Mouse (Mus musculus) lung, postnatal 0 days (tissue): Measurements from ENCODE around the gene Fam50a. TPM values are rescaled to one million over a fixed set of nuclear protein-coding genes. Genes with fewer than 3 reads are reported as not detected.
"Not testable (repeated sequence)": the region's sequence is repeated elsewhere in the genome, so short reads cannot be mapped to it uniquely, and the experiment has no call there.

ENCODE experiments used
- ATAC-seq: fragments of 200-750 bp; cut with Nextera tagmentation; 2 replicates; pipeline ENCODE4 v1.8.0; 2017; ENCODE audit warnings: moderate library complexity
- DNase-seq: peaks from one replicate; pipeline ENCODE4 v3.0.0-alpha.2; 2016; ENCODE audit warnings: low spot score
- H3K27ac ChIP-seq: fragments of 300-500 bp; sonication (generic); 2 replicates; pipeline ENCODE4 v1.5.1; 2014; ENCODE audit warnings: antibody characterized with exemption, mild to moderate bottlenecking, low read length, mixed read lengths
- H3K27me3 ChIP-seq: fragments of 300-500 bp; sonication (generic); replicated peaks from 2 replicates; pipeline ENCODE4 v1.6.1; 2014; ENCODE audit warnings: low read length, mixed read lengths; ENCODE audit not compliant: insufficient read depth
- H3K36me3 ChIP-seq: fragments of 300-500 bp; sonication (generic); 2 replicates; pipeline ENCODE4 v1.6.1; 2014; ENCODE audit warnings: low read length, mixed read lengths; ENCODE audit not compliant: insufficient read depth
- H3K4me1 ChIP-seq: fragments of 300-500 bp; sonication (generic); 2 replicates; pipeline ENCODE4 v1.6.1; 2014; ENCODE audit warnings: antibody characterized with exemption, low read depth, low read length, mixed read lengths; ENCODE audit not compliant: insufficient read depth
- H3K4me2 ChIP-seq: fragments of 300-500 bp; sonication (generic); replicated peaks from 2 replicates; pipeline ENCODE4 v1.6.1; 2014; ENCODE audit warnings: low read depth, mild to moderate bottlenecking, low read length, moderate library complexity, mixed read lengths
- H3K4me3 ChIP-seq: fragments of 300-500 bp; sonication (generic); 2 replicates; pipeline ENCODE4 v1.5.1; 2014; ENCODE audit warnings: low read depth, low read length
- H3K9ac ChIP-seq: fragments of 300-500 bp; sonication (generic); replicated peaks from 2 replicates; pipeline ENCODE4 v1.6.1; 2014; ENCODE audit warnings: low read depth, mild to moderate bottlenecking
- H3K9me3 ChIP-seq: fragments of 300-500 bp; sonication (generic); 2 replicates; pipeline ENCODE4 v1.6.1; 2016; ENCODE audit warnings: low read length, mixed read lengths
- CTCF ChIP-seq: IDR thresholded peaks from 2 replicates; pipeline ENCODE4 v1.5.1; 2016; ENCODE audit warnings: antibody characterized with exemption, mild to moderate bottlenecking
- EP300 ChIP-seq: IDR thresholded peaks from 2 replicates; pipeline ENCODE4 v1.6.1; 2016; ENCODE audit warnings: antibody characterized with exemption, mild to moderate bottlenecking, control low read depth
- WGBS: fragments of 180-500 bp; shearing (Covaris S2); extraction: QIAGEN DNeasy Blood & Tissue Kit; methylation state at CpG from one replicate; pipeline ENCODE4 v1.1.7; 2014; 5-methylcytosine and 5-hydroxymethylcytosine counted together
- polyA plus RNA-seq: library from polyadenylated mRNA; unstranded; fragments of >200 nt; fragmentation: Nextera tagmentation; extraction: Ambion mirVana; gene quantifications from 2 replicates; pipeline ENCODE4 v1.2.1, GENCODE M21; 2015

Fam50a gene
- polyA plus RNA-seq, 1 experiment from 2014 or later = 47.1 TPM

- DNase-seq (no peak), ATAC-seq (peak; percentile 8)
- Histone ChIP-seq H3K9ac (no peak overlapping the region), H3K36me3 (no peaks in the 10 kb centered on the region), H3K4me3 (peak overlapping the region; percentile 39), H3K4me2 (peak overlapping the region; percentile 66), H3K27me3 (no peaks in the 10 kb centered on the region), H3K4me1 (no peaks in the 10 kb centered on the region), H3K27ac (no peak overlapping the region), H3K9me3 (no peaks in the 10 kb centered on the region)
- no peak for TF ChIP-seq EP300
- no peak for TF ChIP-seq CTCF
- WGBS = 15% methylated on average over 9 of the region's 10 CpGs
Measured at GRCm38 (mm10) chrX:74329215-74329671, 16.4 kb downstream of the Fam50a start.

GRCm38 (mm10) chrX:74330166-74330930 is 17.5 kb downstream of the Fam50a start:
- Histone ChIP-seq H3K9ac (no peak overlapping the region), H3K27me3 (no peaks in the 10 kb centered on the region), H3K36me3 (no peaks in the 10 kb centered on the region), H3K27ac (no peak overlapping the region), H3K4me2 (no peak overlapping the region), H3K4me1 (no peaks in the 10 kb centered on the region), H3K4me3 (no peak overlapping the region), H3K9me3 (no peaks in the 10 kb centered on the region)
- ATAC-seq (no peak), DNase-seq (no peak)
- TF ChIP-seq CTCF (no peak), EP300 (no peak)
- WGBS = 25% methylated on average over 2 of the region's 2 CpGs

GRCm38 (mm10) chrX:74352645-74353466 is 40.0 kb downstream of the Fam50a start:
- WGBS = 18% methylated on average over 13 of the region's 13 CpGs
- H3K9ac ChIP-seq = peak overlapping the region; percentile 44; the same call in 1 of the 2 replicates
- no peaks in the 10 kb centered on the region for H3K36me3 ChIP-seq
- peak overlapping the region; percentile 38; the same call in 1 of the 2 replicates for H3K27ac ChIP-seq
- no peaks in the 10 kb centered on the region for H3K27me3 ChIP-seq
- peak overlapping the region; percentile 54 for H3K4me2 ChIP-seq
- no peaks in the 10 kb centered on the region for H3K9me3 ChIP-seq
- TF ChIP-seq EP300 (no peak), CTCF (no peak)
- no peak for DNase-seq
- ATAC-seq = peak; percentile 40
- H3K4me1 ChIP-seq = no peaks in the 10 kb centered on the region
- H3K4me3 ChIP-seq = peak overlapping the region; percentile 38

GRCm38 (mm10) chrX:74353467-74353770 is 40.6 kb downstream of the Fam50a start, which contains the start of gene Lage3:
Lage3 (minus strand) TSS chrX:74353618.
- Histone ChIP-seq H3K27ac (peak within 1 kb of the TSS; percentile 38; the same call in 1 of the 2 replicates), H3K27me3 (no peaks in the 10 kb centered on the region)

GRCm38 (mm10) chrX:74357069-74357468 is 44.2 kb downstream of the Fam50a start:
- not testable (repeated sequence) for H3K9ac ChIP-seq, DNase-seq, H3K27me3 ChIP-seq, H3K27ac ChIP-seq, ATAC-seq, H3K4me2 ChIP-seq, H3K9me3 ChIP-seq, H3K4me1 ChIP-seq, H3K4me3 ChIP-seq, H3K36me3 ChIP-seq
- 93% methylated on average over 2 of the region's 3 CpGs for WGBS

More at GRCm38 (mm10) chrX:74353467-74353770, 40.6 kb downstream of the Fam50a start, which contains the start of gene Lage3:
- Histone ChIP-seq H3K9me3 (no peaks in the 10 kb centered on the region), H3K4me1 (no peaks in the 10 kb centered on the region), H3K4me3 (peak within 1 kb of the TSS; percentile 38), H3K36me3 (no peaks in the 10 kb centered on the region), H3K9ac (peak within 1 kb of the TSS; percentile 44; the same call in 1 of the 2 replicates), H3K4me2 (peak within 1 kb of the TSS; percentile 54)
- ATAC-seq (peak; percentile 86), DNase-seq (peak; percentile 86)
- WGBS = 15% methylated on average over 11 of the region's 22 CpGs
- TF ChIP-seq EP300 = no peak
- no peak for TF ChIP-seq CTCF

- WGBS = 35% methylated on average over 11 of the region's 11 CpGs
- TF ChIP-seq CTCF = no peak
- no peak for TF ChIP-seq EP300
- DNase-seq = peak; percentile 16
- H3K4me3 ChIP-seq = no peak overlapping the region
- no peaks in the 10 kb centered on the region for H3K4me1 ChIP-seq
- H3K4me2 ChIP-seq = no peak overlapping the region
- H3K27ac ChIP-seq = no peak overlapping the region
- no peaks in the 10 kb centered on the region for H3K36me3 ChIP-seq
- H3K27me3 ChIP-seq = no peaks in the 10 kb centered on the region
- H3K9ac ChIP-seq = no peak overlapping the region
- peak; percentile 44 for ATAC-seq
- no peaks in the 10 kb centered on the region for H3K9me3 ChIP-seq
Measured at GRCm38 (mm10) chrX:74359171-74359570, 46.3 kb downstream of the Fam50a start.
